Mouse (Mus musculus): ENCODE data around the gene Kti12.

The Kti12 gene

GRCm38 (mm10) chr4:108847715-108848504 lies at the start of gene Kti12:
Gene Kti12, plus strand, starts transcription at chr4:108847785.
- DNase-seq (ENCODE audit: extremely low spot score, low read depth, low spot score), result peak; percentile 82

- DNase-seq (ENCODE audit: extremely low spot score, low read depth, low spot score), result no peak
Measured at GRCm38 (mm10) chr4:108798083-108798830, 49.3 kb upstream of the Kti12 start.

GRCm38 (mm10) chr4:108803535-108803934 lies 44.0 kb upstream of the Kti12 start:
- DNase-seq (ENCODE audit: extremely low spot score, low read depth, low spot score), result no peak

- no peak for DNase-seq (ENCODE audit: extremely low spot score, low read depth, low spot score)
Measured at GRCm38 (mm10) chr4:108811142-108811541, 36.4 kb upstream of the Kti12 start.

- no peak for DNase-seq (ENCODE audit: extremely low spot score, low read depth, low spot score)
Measured at GRCm38 (mm10) chr4:108811550-108811949, 36.0 kb upstream of the Kti12 start.

- DNase-seq (ENCODE audit: extremely low spot score, low read depth, low spot score), result no peak
Measured at GRCm38 (mm10) chr4:108825677-108826076, 21.9 kb upstream of the Kti12 start.

GRCm38 (mm10) chr4:108826096-108826495 lies 21.5 kb upstream of the Kti12 start:
- no peak for DNase-seq (ENCODE audit: extremely low spot score, low read depth, low spot score)

- DNase-seq (ENCODE audit: extremely low spot score, low read depth, low spot score), result no peak
Measured at GRCm38 (mm10) chr4:108826643-108827042, 20.9 kb upstream of the Kti12 start.

- no peak for DNase-seq (ENCODE audit: extremely low spot score, low read depth, low spot score)
Measured at GRCm38 (mm10) chr4:108830698-108831097, 16.9 kb upstream of the Kti12 start.

GRCm38 (mm10) chr4:108832916-108833827 lies 14.4 kb upstream of the Kti12 start, which contains the start of gene Btf3l4:
Gene Btf3l4, minus strand, starts transcription at chr4:108833614.
- peak; percentile 52 for DNase-seq (ENCODE audit: extremely low spot score, low read depth, low spot score)

GRCm38 (mm10) chr4:108833828-108834114 lies 13.8 kb upstream of the Kti12 start:
- DNase-seq (ENCODE audit: extremely low spot score, low read depth, low spot score), result peak; percentile 77

- DNase-seq (ENCODE audit: extremely low spot score, low read depth, low spot score), result peak; percentile 96
Measured at GRCm38 (mm10) chr4:108834115-108834970, 13.2 kb upstream of the Kti12 start, which contains the start of gene Txndc12. Gene Txndc12, plus strand, starts transcription at chr4:108834601.

GRCm38 (mm10) chr4:108834971-108835311 lies 12.6 kb upstream of the Kti12 start:
- DNase-seq (ENCODE audit: extremely low spot score, low read depth, low spot score), result no peak

- DNase-seq (ENCODE audit: extremely low spot score, low read depth, low spot score), result no peak
Measured at GRCm38 (mm10) chr4:108835496-108835895, 12.1 kb upstream of the Kti12 start.

- no peak for DNase-seq (ENCODE audit: extremely low spot score, low read depth, low spot score)
Measured at GRCm38 (mm10) chr4:108838031-108838430, 9.6 kb upstream of the Kti12 start.

GRCm38 (mm10) chr4:108841920-108842578 lies 5.5 kb upstream of the Kti12 start:
- no peak for DNase-seq (ENCODE audit: extremely low spot score, low read depth, low spot score)

GRCm38 (mm10) chr4:108843336-108843735 lies 4.2 kb upstream of the Kti12 start:
- DNase-seq (ENCODE audit: extremely low spot score, low read depth, low spot score), result no peak

- no peak for DNase-seq (ENCODE audit: extremely low spot score, low read depth, low spot score)
Measured at GRCm38 (mm10) chr4:108845824-108846569, 1.6 kb upstream of the Kti12 start.

GRCm38 (mm10) chr4:108848505-108848848 lies 892 bp downstream of the Kti12 start, which contains the start of gene A730015C16Rik:
Gene A730015C16Rik, minus strand, starts transcription at chr4:108848619.
- DNase-seq (ENCODE audit: extremely low spot score, low read depth, low spot score), result no peak

Data from hindlimb bud, embryonic 11.5 days (tissue).